Mouse (Mus musculus): ENCODE results near the gene Rbbp4. TPM values are rescaled to one million over a fixed set of nuclear protein-coding genes. Genes with fewer than 3 reads are reported as not detected.

Rbbp4 gene
- total and polyA plus RNA-seq, 3 experiments = 41.4 to 179 (median 73.3) TPM

- dilution Hi-C loops (cut with MboI; ENCODE audit: extremely low pct_ligation_motif_present, extremely low pct_unique_long_range_greater_than_20kb, low sequenced_read_pairs) (no loop called here), in situ Hi-C loops (cut with MboI; ENCODE audit: low pct_ligation_motif_present, low pct_unique_long_range_greater_than_20kb, low sequenced_read_pairs) (no loop called here)
- Histone ChIP-seq H3K4me1 (ENCODE audit: control insufficient read depth in 1 of 2, insufficient read depth in 2 of 2) (no peaks in the 10 kb centered on the region), H3K27me3 (replicated peaks) (no peaks in the 10 kb centered on the region), H3K9me3 (replicated peaks; ENCODE audit: low read length) (peaks cover 2% of the 10 kb centered on the region), H3K9ac (ENCODE audit: insufficient read depth, low read depth) (no peak overlapping the region), H3K4me3 (replicated peaks in 1 of 3; ENCODE audit: low read depth in 2 of 3, low read length in 2 of 3, poor library complexity in 1 of 3) (no peak overlapping the region), H3K79me2 (replicated peaks; ENCODE audit: control insufficient read depth, extremely low read depth, insufficient read depth, poor library complexity, severe bottlenecking) (no peaks in the 10 kb centered on the region), H3K36me3 (replicated peaks in 1 of 2; ENCODE audit: control insufficient read depth in 1 of 2, insufficient read depth in 1 of 2, low read length in 1 of 2) (no peaks in the 10 kb centered on the region), H3K4me2 (ENCODE audit: insufficient read depth, low read depth, poor library complexity, severe bottlenecking) (no peak overlapping the region), H3K27ac (ENCODE audit: insufficient read depth, low read depth) (no peak overlapping the region)
- TF ChIP-seq NRF1 (IDR thresholded peaks at IDR 0.05; ENCODE audit: low read depth, low read length) = no peak
- TF ChIP-seq SIN3A (IDR thresholded peaks at IDR 0.05; ENCODE audit: low read length) = no peak
- no peak for TF ChIP-seq MAFK (IDR thresholded peaks at IDR 0.05; ENCODE audit: insufficient replicate concordance, low read length)
- TF ChIP-seq ELF1 (IDR thresholded peaks at IDR 0.05; ENCODE audit: low read depth, low read length) = no peak
- no peak for TF ChIP-seq JUND (conservative IDR thresholded peaks at IDR 0.05; ENCODE audit: low read depth, low read length)
- no peak for TF ChIP-seq IRF4 (IDR thresholded peaks at IDR 0.05; ENCODE audit: low read depth, low read length)
- no peak for TF ChIP-seq MAX (IDR thresholded peaks at IDR 0.05; ENCODE audit: low read length)
- TF ChIP-seq MXI1 (IDR thresholded peaks at IDR 0.05; ENCODE audit: low read depth, low read length) = no peak
- no peak for TF ChIP-seq SMC3 (IDR thresholded peaks at IDR 0.05; ENCODE audit: low read depth, low read length)
- TF ChIP-seq TBP (conservative IDR thresholded peaks at IDR 0.05; ENCODE audit: low read depth, low read length) = no peak
- no peak for TF ChIP-seq ZKSCAN1 (IDR thresholded peaks at IDR 0.05; ENCODE audit: borderline replicate concordance, low read depth, low read length)
- no peak for TF ChIP-seq ETS1 (conservative IDR thresholded peaks at IDR 0.05; ENCODE audit: low read depth, low read length)
- no peak for DNase-seq (ENCODE audit: extremely low read depth)
These were observed 39.1 kb downstream of the Rbbp4 start for GRCm38 (mm10) chr4:129296066-129296465.

- dilution Hi-C loops (cut with MboI; ENCODE audit: extremely low pct_ligation_motif_present, extremely low pct_unique_long_range_greater_than_20kb, low sequenced_read_pairs) = no loop called here
- Histone ChIP-seq H3K9ac (ENCODE audit: insufficient read depth, low read depth) (no peak overlapping the region), H3K4me3 (replicated peaks in 1 of 3; ENCODE audit: low read depth in 2 of 3, low read length in 2 of 3, poor library complexity in 1 of 3) (no peak overlapping the region), H3K27ac (ENCODE audit: insufficient read depth, low read depth) (no peak overlapping the region), H3K36me3 (replicated peaks in 1 of 2; ENCODE audit: control insufficient read depth in 1 of 2, insufficient read depth in 1 of 2, low read length in 1 of 2) (no peaks in the 10 kb centered on the region), H3K27me3 (replicated peaks) (no peaks in the 10 kb centered on the region), H3K4me1 (ENCODE audit: control insufficient read depth in 1 of 2, insufficient read depth in 2 of 2) (no peaks in the 10 kb centered on the region), H3K79me2 (replicated peaks; ENCODE audit: control insufficient read depth, extremely low read depth, insufficient read depth, poor library complexity, severe bottlenecking) (no peaks in the 10 kb centered on the region), H3K4me2 (ENCODE audit: insufficient read depth, low read depth, poor library complexity, severe bottlenecking) (no peak overlapping the region), H3K9me3 (replicated peaks; ENCODE audit: low read length) (no peaks in the 10 kb centered on the region)
- no peak for DNase-seq (ENCODE audit: extremely low read depth)
- no peak for TF ChIP-seq UBTF (IDR thresholded peaks at IDR 0.05; ENCODE audit: low read depth, low read length)
- TF ChIP-seq PAX5 (IDR thresholded peaks at IDR 0.05; ENCODE audit: low read length) = no peak
- TF ChIP-seq RAD21 (IDR thresholded peaks at IDR 0.05; ENCODE audit: low read depth, low read length) = no peak
- no peak for TF ChIP-seq MAFK (IDR thresholded peaks at IDR 0.05; ENCODE audit: insufficient replicate concordance, low read length)
- no peak for TF ChIP-seq MYC (IDR thresholded peaks at IDR 0.05; ENCODE audit: low read depth, low read length)
- TF ChIP-seq MAZ (IDR thresholded peaks at IDR 0.05; ENCODE audit: low read depth, low read length) = no peak
- in situ Hi-C loops (cut with MboI; ENCODE audit: low pct_ligation_motif_present, low pct_unique_long_range_greater_than_20kb, low sequenced_read_pairs) = no loop called here
These were observed 40.0 kb downstream of the Rbbp4 start for GRCm38 (mm10) chr4:129295188-129295587.

All from CH12.LX (cell line).